Mouse (Mus musculus) mesoderm, embryonic 11.5 days (tissue): ENCODE data around the gene H2al1j.
"Not testable (repeated sequence)": the region's sequence is repeated elsewhere in the genome, so short reads cannot be mapped to it uniquely, and the experiment has no call there.

Experiments
- DNase-seq: peaks from one replicate; pipeline ENCODE4 v3.0.0-alpha.2; 2012; ENCODE audit warnings: low read depth, low spot score

Gene H2al1j

DNA sequence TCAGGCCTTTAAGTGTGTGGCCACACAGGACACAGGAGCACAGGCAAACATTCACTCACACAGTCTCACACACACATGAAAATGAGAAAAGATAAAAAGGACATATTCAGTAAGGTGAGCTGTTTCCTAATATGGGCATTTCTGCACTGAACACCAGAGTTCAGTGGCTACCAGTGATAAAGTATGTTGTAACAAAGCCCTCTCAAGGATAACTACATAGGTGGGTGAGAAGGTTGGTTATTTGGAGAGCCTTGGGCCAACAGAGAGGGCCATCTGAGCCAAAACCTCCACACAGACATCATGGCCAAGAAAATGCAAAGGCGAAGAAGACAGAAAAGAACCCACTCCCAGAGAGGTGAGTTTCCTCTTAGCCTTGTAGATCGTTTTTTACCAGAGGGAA lies at the start of gene H2al1j:
TSS of gene H2al1j (plus strand) at position 301 of the 400 bp plus-strand sequence.
- DNase-seq: not testable (repeated sequence)

DNA sequence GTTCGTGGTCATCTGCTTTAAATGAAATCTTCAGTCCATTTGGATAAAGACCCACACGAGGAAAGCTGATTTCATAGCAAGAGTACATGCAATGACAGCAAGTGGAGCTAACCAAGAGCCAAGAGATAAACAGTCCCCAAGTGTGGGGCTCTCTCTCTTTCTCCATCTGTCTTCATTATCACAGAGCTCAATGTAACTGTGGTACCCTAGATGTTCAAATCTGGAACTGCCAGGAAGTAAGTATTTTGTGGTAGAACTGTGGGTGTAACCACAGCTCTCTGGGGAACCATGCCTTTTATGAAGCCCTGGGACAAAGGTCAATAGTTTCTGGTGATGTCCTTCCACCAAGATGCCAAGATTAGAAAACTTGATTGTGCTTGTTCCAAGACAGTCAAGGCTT lies 46.9 kb upstream of the H2al1j start:
- DNase-seq: no peak

DNA sequence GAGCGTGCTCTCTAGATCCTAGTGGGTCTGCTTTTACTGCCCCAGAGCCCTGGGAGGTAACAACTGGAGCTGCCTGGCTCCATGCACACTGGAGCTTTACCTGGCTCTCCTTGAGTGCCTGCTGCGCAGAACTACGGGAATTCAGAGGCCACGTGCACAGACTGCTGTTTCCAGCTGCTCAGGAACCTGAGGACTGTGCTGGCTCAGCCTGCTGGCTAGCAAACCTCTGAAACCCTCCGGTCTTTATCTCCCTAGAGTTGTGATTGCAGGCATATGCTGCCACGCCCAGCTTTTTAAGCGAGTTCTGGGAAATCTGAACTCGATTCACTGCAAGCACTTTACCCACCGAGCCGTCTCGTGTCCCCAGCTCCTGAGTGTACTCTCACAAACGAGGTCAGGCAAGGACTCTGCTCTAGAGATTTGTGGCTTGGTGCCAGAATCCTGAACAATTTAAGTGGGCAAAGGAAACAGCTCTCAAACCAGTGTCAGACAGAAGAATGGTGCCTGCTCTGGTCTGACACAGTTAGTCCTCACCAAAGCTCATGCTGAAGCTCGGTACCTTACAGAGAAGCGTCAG lies 39.2 kb upstream of the H2al1j start:
- no peak for DNase-seq

DNA sequence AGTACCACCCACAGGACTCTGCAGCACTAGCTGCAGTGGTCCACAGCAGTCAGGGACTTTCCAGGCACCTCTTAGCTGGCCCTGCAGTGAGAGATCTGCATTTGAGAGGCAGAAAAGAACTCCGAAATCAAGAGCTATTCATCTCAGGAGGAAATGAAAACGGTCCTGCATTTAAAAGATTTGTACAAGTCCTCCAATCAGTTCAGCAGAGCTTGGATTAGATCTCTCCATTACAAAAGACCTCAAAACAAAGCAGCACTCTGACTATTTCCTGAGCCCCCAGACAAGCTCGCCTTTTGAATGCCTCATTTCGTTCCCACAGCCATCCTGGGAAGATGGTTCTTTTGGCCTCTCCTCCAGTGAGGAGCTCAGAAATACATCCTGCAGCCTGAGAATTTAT lies 38.4 kb upstream of the H2al1j start:
- DNase-seq: no peak

DNA sequence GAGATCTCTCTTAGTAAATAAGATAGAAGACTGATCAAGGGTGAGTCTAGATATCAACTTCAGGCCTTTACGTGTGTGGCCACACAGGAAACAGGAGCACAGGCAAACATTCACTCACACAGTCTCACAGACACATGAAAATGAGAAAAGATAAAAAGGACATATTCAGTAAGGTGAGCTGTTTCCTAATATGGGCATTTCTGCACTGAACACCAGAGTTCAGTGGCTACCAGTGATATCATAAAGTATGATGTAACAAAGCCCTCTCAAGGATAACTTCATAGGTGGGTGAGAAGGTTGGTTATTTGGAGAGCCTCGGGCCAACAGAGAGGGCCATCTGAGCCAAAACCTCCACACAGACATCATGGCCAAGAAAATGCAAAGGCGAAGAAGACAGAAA lies 28.7 kb upstream of the H2al1j start, which contains the start of gene H2al1a:
TSS of gene H2al1a (plus strand) at position 301 of the 400 bp plus-strand sequence.
- DNase-seq: not testable (repeated sequence)

DNA sequence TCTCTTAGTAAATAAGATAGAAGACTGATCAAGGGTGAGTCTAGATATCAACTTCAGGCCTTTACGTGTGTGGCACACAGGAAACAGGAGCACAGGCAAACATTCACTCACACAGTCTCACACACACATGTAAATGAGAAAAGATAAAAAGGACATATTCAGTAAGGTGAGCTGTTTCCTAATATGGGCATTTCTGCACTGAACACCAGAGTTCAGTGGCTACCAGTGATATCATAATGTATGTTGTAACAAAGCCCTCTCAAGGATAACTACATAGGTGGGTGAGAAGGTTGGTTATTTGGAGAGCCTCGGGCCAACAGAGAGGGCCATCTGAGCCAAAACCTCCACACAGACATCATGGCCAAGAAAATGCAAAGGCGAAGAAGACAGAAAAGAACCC lies 25.5 kb upstream of the H2al1j start, which contains the start of gene H2al1b:
TSS of gene H2al1b (plus strand) at position 301 of the 400 bp plus-strand sequence.
- not testable (repeated sequence) for DNase-seq

DNA sequence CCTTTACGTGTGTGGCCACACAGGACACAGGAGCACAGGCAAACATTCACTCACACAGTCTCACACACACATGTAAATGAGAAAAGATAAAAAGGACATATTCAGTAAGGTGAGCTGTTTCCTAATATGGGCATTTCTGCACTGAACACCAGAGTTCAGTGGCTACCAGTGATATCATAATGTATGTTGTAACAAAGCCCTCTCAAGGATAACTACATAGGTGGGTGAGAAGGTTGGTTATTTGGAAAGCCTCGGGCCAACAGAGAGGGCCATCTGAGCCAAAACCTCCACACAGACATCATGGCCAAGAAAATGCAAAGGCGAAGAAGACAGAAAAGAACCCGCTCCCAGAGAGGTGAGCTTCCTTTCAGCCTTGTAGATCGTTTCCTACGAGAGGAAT lies 22.3 kb upstream of the H2al1j start, which contains the start of gene H2al1c:
TSS of gene H2al1c (plus strand) at position 301 of the 400 bp plus-strand sequence.
- not testable (repeated sequence) for DNase-seq

DNA sequence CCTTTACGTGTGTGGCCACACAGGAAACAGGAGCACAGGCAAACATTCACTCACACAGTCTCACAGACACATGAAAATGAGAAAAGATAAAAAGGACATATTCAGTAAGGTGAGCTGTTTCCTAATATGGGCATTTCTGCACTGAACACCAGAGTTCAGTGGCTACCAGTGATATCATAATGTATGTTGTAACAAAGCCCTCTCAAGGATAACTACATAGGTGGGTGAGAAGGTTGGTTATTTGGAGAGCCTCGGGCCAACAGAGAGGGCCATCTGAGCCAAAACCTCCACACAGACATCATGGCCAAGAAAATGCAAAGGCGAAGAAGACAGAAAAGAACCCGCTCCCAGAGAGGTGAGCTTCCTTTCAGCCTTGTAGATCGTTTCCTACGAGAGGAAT lies 19.1 kb upstream of the H2al1j start, which contains the start of gene H2al1d:
TSS of gene H2al1d (plus strand) at position 301 of the 400 bp plus-strand sequence.
- not testable (repeated sequence) for DNase-seq

DNA sequence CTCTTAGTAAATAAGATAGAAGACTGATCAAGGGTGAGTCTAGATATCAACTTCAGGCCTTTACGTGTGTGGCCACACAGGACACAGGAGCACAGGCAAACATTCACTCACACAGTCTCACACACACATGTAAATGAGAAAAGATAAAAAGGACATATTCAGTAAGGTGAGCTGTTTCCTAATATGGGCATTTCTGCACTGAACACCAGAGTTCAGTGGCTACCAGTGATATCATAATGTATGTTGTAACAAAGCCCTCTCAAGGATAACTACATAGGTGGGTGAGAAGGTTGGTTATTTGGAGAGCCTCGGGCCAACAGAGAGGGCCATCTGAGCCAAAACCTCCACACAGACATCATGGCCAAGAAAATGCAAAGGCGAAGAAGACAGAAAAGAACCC lies 16.0 kb upstream of the H2al1j start, which contains the start of gene H2al1e:
TSS of gene H2al1e (plus strand) at position 301 of the 400 bp plus-strand sequence.
- not testable (repeated sequence) for DNase-seq

DNA sequence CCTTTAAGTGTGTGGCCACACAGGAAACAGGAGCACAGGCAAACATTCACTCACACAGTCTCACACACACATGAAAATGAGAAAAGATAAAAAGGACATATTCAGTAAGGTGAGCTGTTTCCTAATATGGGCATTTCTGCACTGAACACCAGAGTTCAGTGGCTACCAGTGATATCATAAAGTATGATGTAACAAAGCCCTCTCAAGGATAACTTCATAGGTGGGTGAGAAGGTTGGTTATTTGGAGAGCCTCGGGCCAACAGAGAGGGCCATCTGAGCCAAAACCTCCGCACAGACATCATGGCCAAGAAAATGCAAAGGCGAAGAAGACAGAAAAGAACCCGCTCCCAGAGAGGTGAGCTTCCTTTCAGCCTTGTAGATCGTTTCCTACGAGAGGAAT lies 12.8 kb upstream of the H2al1j start, which contains the start of gene H2al1f:
TSS of gene H2al1f (plus strand) at position 301 of the 400 bp plus-strand sequence.
- not testable (repeated sequence) for DNase-seq

DNA sequence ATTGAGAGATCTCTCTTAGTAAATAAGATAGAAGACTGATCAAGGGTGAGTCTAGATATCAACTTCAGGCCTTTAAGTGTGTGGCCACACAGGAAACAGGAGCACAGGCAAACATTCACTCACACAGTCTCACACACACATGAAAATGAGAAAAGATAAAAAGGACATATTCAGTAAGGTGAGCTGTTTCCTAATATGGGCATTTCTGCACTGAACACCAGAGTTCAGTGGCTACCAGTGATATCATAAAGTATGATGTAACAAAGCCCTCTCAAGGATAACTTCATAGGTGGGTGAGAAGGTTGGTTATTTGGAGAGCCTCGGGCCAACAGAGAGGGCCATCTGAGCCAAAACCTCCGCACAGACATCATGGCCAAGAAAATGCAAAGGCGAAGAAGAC lies 9.7 kb upstream of the H2al1j start, which contains the start of gene H2al1g:
TSS of gene H2al1g (plus strand) at position 301 of the 400 bp plus-strand sequence.
- DNase-seq: not testable (repeated sequence)

DNA sequence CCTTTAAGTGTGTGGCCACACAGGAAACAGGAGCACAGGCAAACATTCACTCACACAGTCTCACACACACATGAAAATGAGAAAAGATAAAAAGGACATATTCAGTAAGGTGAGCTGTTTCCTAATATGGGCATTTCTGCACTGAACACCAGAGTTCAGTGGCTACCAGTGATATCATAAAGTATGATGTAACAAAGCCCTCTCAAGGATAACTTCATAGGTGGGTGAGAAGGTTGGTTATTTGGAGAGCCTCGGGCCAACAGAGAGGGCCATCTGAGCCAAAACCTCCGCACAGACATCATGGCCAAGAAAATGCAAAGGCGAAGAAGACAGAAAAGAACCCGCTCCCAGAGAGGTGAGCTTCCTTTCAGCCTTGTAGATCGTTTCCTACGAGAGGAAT lies 6.4 kb upstream of the H2al1j start, which contains the start of gene H2al1h:
TSS of gene H2al1h (plus strand) at position 301 of the 400 bp plus-strand sequence.
- DNase-seq: not testable (repeated sequence)

DNA sequence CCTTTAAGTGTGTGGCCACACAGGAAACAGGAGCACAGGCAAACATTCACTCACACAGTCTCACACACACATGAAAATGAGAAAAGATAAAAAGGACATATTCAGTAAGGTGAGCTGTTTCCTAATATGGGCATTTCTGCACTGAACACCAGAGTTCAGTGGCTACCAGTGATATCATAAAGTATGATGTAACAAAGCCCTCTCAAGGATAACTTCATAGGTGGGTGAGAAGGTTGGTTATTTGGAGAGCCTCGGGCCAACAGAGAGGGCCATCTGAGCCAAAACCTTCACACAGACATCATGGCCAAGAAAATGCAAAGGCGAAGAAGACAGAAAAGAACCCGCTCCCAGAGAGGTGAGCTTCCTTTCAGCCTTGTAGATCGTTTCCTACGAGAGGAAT lies 3.3 kb upstream of the H2al1j start, which contains the start of gene H2al1i:
TSS of gene H2al1i (plus strand) at position 301 of the 400 bp plus-strand sequence.
- DNase-seq: not testable (repeated sequence)

DNA sequence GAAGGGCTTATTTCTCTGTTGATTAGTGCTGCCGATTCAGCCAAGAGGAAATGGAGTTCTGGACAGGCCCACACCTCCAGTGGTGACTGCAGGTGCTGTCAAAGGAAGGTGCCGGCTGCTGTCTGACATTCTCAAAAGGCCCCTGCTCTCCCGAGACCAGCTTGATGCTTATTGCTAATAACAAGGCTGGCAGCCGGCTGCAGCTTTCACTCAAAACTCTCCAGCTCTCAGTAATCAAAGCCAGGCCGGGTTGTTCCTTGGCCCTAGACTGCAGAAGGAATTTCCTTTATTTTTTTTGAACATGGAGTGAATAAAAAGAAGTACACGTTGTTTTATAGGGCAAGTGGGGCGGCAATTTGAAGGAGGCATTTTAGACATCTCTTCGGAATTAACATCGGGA lies 18.1 kb downstream of the H2al1j start:
- peak; percentile 4 for DNase-seq

DNA sequence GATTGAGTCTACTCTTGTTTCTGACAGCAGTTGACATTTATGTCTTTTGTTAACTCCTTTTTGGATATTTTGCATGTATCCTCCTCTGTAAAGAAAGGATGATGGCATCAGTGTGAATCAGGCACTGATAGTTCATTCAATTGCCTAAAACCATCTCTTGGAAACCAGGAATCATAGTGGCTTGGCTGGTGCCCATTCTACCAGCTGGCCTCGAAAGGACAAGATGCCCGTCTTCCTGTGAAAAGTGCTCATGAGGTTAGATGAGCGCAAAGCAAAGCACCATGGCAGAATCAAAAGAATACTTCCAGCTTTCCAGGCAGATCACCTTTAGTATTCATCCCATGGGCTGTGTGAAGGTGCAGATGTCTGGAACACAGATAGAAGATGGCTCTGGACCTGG lies 19.1 kb downstream of the H2al1j start:
- no peak for DNase-seq

DNA sequence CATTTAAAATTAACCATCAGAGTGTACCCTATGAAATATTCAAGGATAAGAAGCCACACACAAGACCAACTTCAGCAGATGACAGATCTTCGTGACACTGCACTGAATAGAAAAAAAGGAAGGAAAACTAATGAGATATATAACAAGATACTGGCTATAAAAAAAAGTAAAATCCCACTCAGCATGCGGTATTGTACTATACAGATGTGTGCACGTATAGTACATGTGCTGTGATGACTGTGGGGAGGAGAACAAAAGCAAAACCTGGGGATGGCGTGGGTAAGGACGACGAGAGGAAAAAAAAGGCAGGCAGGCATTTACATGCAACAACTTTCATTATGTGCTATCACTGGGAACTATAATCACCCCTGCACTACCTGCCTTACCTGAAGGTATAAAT lies 33.2 kb downstream of the H2al1j start:
- no peak for DNase-seq

DNA sequence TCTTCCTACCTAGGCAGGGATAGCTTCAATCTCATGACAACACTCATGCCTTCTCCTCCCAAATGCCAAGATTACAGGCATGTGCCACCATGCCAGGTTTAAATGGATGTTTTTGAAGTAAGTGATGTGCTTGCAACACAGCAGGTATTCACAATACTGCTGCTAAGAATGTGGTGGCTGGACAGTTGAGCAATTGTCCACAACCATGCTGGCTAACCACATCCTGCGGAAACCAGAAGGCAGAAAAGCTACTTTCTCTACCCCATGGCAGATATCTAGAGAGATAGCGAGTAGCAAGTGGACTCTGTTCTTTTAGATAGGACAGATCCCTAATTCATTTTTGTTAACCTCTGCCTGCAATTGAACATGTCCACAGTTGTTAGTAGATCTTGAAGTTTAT lies 33.6 kb downstream of the H2al1j start:
- no peak for DNase-seq

DNA sequence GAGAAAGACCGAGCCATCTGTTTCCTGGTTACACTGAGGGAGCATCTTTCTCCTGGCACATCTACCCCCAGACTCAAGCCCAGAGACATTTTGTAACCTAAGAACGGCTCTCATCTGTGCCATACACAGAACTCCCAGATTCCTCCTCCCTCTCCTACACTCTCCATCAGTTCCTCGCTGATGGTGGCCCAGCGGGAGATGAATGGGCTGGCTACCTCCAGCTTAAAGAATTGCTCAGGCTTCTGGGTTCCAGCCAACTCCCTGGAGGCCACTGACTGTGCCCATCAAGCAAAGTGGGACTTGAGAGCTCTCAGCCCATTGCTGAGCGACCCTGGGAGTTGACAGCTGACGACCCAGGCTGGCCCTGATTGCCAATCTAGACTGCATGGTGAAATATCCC lies 36.3 kb downstream of the H2al1j start:
- DNase-seq: no peak

DNA sequence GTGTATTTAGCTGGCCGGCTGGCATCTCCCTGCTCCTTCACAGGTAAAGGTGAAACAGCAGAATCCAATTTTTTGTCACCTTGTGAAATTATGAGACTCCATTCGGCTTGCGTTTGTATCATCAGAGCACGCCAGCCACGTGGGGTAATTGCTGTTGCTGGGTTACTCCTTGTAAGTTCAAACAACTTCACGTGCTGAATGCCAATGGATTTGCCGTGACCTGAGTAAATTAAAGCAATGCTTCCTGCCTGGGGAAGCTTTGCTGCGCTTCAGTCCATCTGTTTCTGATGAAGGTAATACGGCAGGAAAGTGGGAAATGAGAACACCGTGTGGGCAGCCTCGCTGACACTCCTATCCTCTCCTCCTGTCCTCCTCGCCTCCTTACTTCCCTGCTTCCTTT lies 37.5 kb downstream of the H2al1j start:
- peak; percentile 23 for DNase-seq
